Mouse (Mus musculus): ENCODE measurements at regions not wholly inside any gene's neighbourhood (a gene's known extent, or its start where the extent isn't known, plus 50 kb on each side); places are given as distances from the start of the nearest gene placed in this dataset.

DNA sequence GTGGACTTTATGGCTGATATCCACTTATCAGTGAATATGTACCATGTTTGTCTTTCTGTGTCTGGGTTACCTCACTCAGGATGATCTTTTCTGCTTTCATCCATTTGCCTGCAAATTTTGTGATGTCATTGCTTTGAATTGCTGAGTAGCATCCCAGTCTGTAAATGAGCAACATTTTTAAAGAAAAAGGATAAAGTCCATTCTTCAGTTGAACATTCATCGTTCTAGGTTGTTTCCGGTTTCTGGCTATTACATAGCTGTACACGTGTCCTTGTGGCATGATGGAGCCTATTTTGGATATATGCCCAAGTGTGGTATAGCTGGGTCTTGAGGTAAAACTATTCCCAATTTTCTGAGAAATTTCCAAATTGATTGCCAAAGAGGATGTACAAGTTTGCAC, 107.9 kb upstream of the Ccdc122 start:
- TF ChIP-seq EP300 (IDR thresholded peaks at IDR 0.05; ENCODE audit: insufficient read depth, low read depth, low read length) (no peak), CTCF (IDR thresholded peaks at IDR 0.05; ENCODE audit: low read depth, low read length) (no peak)

Measured in ES-Bruce4 (cell line).